Comparison of ENCODE assay signal across 16 mouse cellular contexts in the genomic region with DNA sequence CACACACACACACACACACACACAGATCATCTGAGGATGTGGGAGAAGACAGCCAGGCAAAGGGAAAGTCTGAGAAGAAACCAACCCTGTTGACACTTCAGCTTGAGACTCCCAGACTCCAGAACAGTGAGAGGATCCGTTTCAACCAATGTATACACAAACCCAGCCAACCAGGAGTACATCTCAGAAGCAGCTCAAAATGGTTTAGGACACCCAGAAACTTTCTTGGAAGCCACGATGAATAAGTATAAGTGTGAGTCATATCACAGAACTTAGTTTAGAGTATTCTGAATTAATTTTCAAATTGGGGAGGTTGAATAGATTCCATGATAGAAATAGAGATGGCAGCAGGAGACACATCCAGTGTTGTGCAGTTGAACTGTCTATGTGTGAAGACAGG.
"Had no signal": no experiment of that assay in that cellular context is flagged by ENCODE, and none has a peak within 500 bp of the region (broad histone marks: within the 10 kb centered on the region; RNA-seq: fewer than 3 reads in every experiment).

No protein-coding gene starts in this region.

- DNase-seq: liver, postnatal 0 days; lung, adult 2 months; lung, postnatal 14 days; lung, postnatal 36 days; right cerebral cortex, postnatal 25 days; right cerebral cortex, postnatal 4 days; spleen, adult 18-20 months; thymus, adult 2 months; thymus, postnatal 25 days; thymus, postnatal 4 days had no signal

- H3K27ac ChIP-seq: lung, embryonic 15.5 days; macrophage; midbrain, embryonic 13.5 days; midbrain, embryonic 15.5 days; neural tube, embryonic 12.5 days had no signal

- H3K4me3 ChIP-seq: lung, embryonic 15.5 days; megakaryocyte, embryonic 14.5 days; midbrain, embryonic 13.5 days; midbrain, embryonic 15.5 days; neural tube, embryonic 12.5 days had no signal
